Mouse (Mus musculus) neural tube, embryonic 15.5 days (tissue): ENCODE measurements around the gene Gm8720. TPM values are rescaled to one million over a fixed set of nuclear protein-coding genes. Genes with fewer than 3 reads are reported as not detected.
"Not testable (repeated sequence)": the region's sequence is repeated elsewhere in the genome, so short reads cannot be mapped to it uniquely, and the experiment has no call there.

Experiments
- ATAC-seq: fragments of 200-750 bp; cut with Nextera tagmentation; 2 replicates; pipeline ENCODE4 v1.8.0; 2017; ENCODE audit warnings: mild to moderate bottlenecking, moderate TSS enrichment, moderate library complexity; ENCODE audit not compliant: low FRiP score
- H3K27ac ChIP-seq: fragments of 300-500 bp; sonication (generic); replicated peaks from 2 replicates; pipeline ENCODE4 v1.5.1; 2015; ENCODE audit warnings: mild to moderate bottlenecking, inconsistent platforms
- H3K27me3 ChIP-seq: fragments of 300-500 bp; sonication (generic); replicated peaks from 2 replicates; pipeline ENCODE4 v1.6.1; 2015; ENCODE audit warnings: inconsistent platforms
- H3K36me3 ChIP-seq: fragments of 300-500 bp; sonication (generic); 2 replicates; pipeline ENCODE4 v1.6.1; 2015; ENCODE audit warnings: inconsistent platforms
- H3K4me1 ChIP-seq: fragments of 300-500 bp; sonication (generic); 2 replicates; pipeline ENCODE4 v1.6.1; 2015; ENCODE audit warnings: inconsistent platforms
- H3K4me2 ChIP-seq: fragments of 300-500 bp; sonication (generic); 2 replicates; pipeline ENCODE4 v1.6.1; 2015; ENCODE audit warnings: inconsistent platforms, mild to moderate bottlenecking, moderate library complexity
- H3K4me3 ChIP-seq: fragments of 300-500 bp; sonication (generic); replicated peaks from 2 replicates; pipeline ENCODE4 v1.5.1; 2015; ENCODE audit warnings: mild to moderate bottlenecking, inconsistent platforms
- H3K9ac ChIP-seq: fragments of 300-500 bp; sonication (generic); replicated peaks from 2 replicates; pipeline ENCODE4 v1.6.1; 2015; ENCODE audit warnings: mild to moderate bottlenecking, inconsistent platforms
- H3K9me3 ChIP-seq: fragments of 300-500 bp; sonication (generic); replicated peaks from 2 replicates; pipeline ENCODE4 v1.6.1; 2016; ENCODE audit warnings: inconsistent platforms
- WGBS: fragments of 180-500 bp; shearing (Covaris S2); methylation state at CpG from one replicate; pipeline ENCODE4 v1.1.7; 2015; ENCODE audit warnings: mixed read lengths; 5-methylcytosine and 5-hydroxymethylcytosine counted together
- polyA plus RNA-seq: library from polyadenylated mRNA; unstranded; fragments of >200 nt; fragmentation: Nextera tagmentation; extraction: Ambion mirVana; gene quantifications from 2 replicates; pipeline ENCODE4 v1.2.1, GENCODE M21; 2015

Gm8720 gene
- not detected in 2 replicates for polyA plus RNA-seq

- not testable (repeated sequence) for H3K36me3 ChIP-seq, H3K27ac ChIP-seq, H3K27me3 ChIP-seq, H3K4me3 ChIP-seq, H3K4me1 ChIP-seq, H3K9me3 ChIP-seq, ATAC-seq, H3K9ac ChIP-seq, H3K4me2 ChIP-seq
- no CpG with 5 or more reads among the region's 1 CpGs for WGBS
Measured at GRCm38 (mm10) chr7:23067356-23067755, at the start of gene Gm8720. TSS of gene Gm8720 (minus strand) at chr7:23067456.

GRCm38 (mm10) chr7:23055240-23055639 is 12.0 kb downstream of the Gm8720 start, which contains the start of gene Vmn1r163:
TSS of gene Vmn1r163 (plus strand) at chr7:23055540.
- H3K9ac ChIP-seq, H3K27me3 ChIP-seq, H3K4me1 ChIP-seq, H3K27ac ChIP-seq, ATAC-seq, H3K4me3 ChIP-seq, H3K4me2 ChIP-seq, H3K9me3 ChIP-seq, H3K36me3 ChIP-seq: not testable (repeated sequence)
- WGBS: no CpG with 5 or more reads among the region's 1 CpGs

- not testable (repeated sequence) for H3K4me2 ChIP-seq, ATAC-seq, H3K4me1 ChIP-seq, H3K36me3 ChIP-seq, H3K9ac ChIP-seq, H3K27ac ChIP-seq, H3K9me3 ChIP-seq, H3K27me3 ChIP-seq, H3K4me3 ChIP-seq
- no CpG with 5 or more reads among the region's 3 CpGs for WGBS
Measured at GRCm38 (mm10) chr7:23019823-23020222, 47.4 kb downstream of the Gm8720 start, which contains the start of gene Gm4216. TSS of gene Gm4216 (minus strand) at chr7:23019923.

Other genes starting within 250 kb of the Gm8720 start
- gene Vmn1r159, start 223.9 kb downstream of the Gm8720 start, polyA plus RNA-seq: not detected in 2 replicates
- not detected in 2 replicates for gene Vmn1r160, start 196.2 kb downstream of the Gm8720 start, polyA plus RNA-seq
- not detected in 2 replicates for gene Gm4214, start 82.8 kb downstream of the Gm8720 start, polyA plus RNA-seq
- gene Gm4216, start 47.5 kb downstream of the Gm8720 start, polyA plus RNA-seq: not detected in 2 replicates
- not detected in 2 replicates for gene Vmn1r163, start 11.9 kb downstream of the Gm8720 start, polyA plus RNA-seq
- not detected in 2 replicates for gene Gm10662, start 77.0 kb upstream of the Gm8720 start, polyA plus RNA-seq
- gene Vmn1r165, start 149.9 kb upstream of the Gm8720 start, polyA plus RNA-seq: not detected in 2 replicates
- not detected in 2 replicates for gene Vmn1r166, start 184.2 kb upstream of the Gm8720 start, polyA plus RNA-seq
- not detected in 2 replicates for gene Gm6902, start 211.4 kb upstream of the Gm8720 start, polyA plus RNA-seq
- not detected in 2 replicates for gene Nlrp4e, start 233.7 kb upstream of the Gm8720 start, polyA plus RNA-seq